Mouse (Mus musculus): ENCODE measurements around the gene Chd5.

DNA sequence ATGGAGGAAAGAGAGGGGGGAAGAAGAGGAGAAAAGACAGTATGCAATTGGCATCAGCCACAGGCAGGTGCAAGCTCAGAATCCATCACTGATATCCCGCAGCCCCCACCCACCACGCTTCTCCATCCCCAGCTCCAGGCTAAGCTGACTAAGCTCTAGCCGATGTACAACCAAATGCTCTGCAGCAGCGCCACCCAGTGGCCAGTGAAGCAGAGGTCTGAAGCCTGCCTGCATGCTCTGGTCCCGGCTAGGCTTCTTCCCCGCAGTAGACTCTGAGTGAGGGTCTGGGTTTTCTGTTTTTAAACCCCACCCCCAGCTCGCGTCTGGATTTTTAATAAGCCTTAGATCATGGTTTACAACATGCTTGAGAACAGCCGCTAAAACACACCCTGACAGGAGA, 96.4 kb downstream of the Chd5 start:
- no peak for TF ChIP-seq POLR2A (IDR thresholded peaks at IDR 0.05; ENCODE audit: borderline replicate concordance, control insufficient read depth, low read depth, low read length)
- peak; percentile 80 for TF ChIP-seq CTCF (IDR thresholded peaks at IDR 0.05; ENCODE audit: control insufficient read depth, insufficient read depth, low read length)

Measured in bone marrow, adult 2 months (tissue).